Mouse (Mus musculus) liver, postnatal 0 days (tissue): ENCODE data around the gene Bud13.

ENCODE experiments used
- CTCF ChIP-seq: sonication (generic); IDR thresholded peaks from 2 replicates; pipeline ENCODE4 v1.5.1; 2016; ENCODE audit warnings: antibody characterized with exemption, low read depth
- EP300 ChIP-seq: IDR thresholded peaks from 2 replicates; pipeline ENCODE4 v1.6.1; 2016; ENCODE audit warnings: antibody characterized with exemption, low read depth, mild to moderate bottlenecking

DNA sequence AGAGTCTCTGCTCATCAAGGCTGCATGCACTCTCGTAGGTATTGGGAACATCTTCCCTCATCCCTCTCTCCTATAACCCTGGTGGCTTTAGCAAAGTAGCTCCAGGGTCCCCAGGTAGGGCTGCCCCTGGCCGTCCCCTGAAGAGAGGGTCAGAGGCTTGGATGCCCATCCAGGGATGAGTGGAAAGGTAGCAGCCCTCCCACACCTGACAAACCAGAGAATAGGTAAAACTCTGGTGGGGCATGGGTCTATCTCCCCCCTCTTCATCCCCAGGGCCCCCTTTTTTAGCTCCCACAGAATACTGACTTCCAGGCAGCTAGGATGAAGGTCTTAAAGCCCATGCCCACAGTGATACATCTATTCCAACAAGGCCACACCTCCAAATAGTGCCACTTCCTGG is 37.7 kb downstream of the Bud13 start:
- TF ChIP-seq EP300 (no peak), CTCF (no peak)
